Mouse (Mus musculus): ENCODE results near the gene Olfr61. TPM values are rescaled to one million over a fixed set of nuclear protein-coding genes. Genes with fewer than 3 reads are reported as not detected.
"Not testable (repeated sequence)": the region's sequence is repeated elsewhere in the genome, so short reads cannot be mapped to it uniquely, and the experiment has no call there.

Olfr61 gene
- polyA plus RNA-seq (2014; fragmentation: Nextera tagmentation; extraction: Ambion mirVana): not detected in 2 replicates

GRCm38 (mm10) chr7:140628670-140629069 lies at the start of gene Olfr61:
TSS of gene Olfr61 (plus strand) at chr7:140628970.
- H3K27ac ChIP-seq (ENCODE audit: low read depth, low read length); H3K27me3 ChIP-seq (ENCODE audit: control insufficient read depth, insufficient read depth, low read length); H3K9ac ChIP-seq (ENCODE audit: low read length); DNase-seq (ENCODE audit: low spot score); H3K4me2 ChIP-seq (ENCODE audit: low read depth, low read length, severe bottlenecking); ATAC-seq (replicated peaks; ENCODE audit: low FRiP score); H3K4me3 ChIP-seq (ENCODE audit: low read depth, low read length); H3K9me3 ChIP-seq (ENCODE audit: control insufficient read depth, low read length); H3K4me1 ChIP-seq (replicated peaks; ENCODE audit: control insufficient read depth, insufficient read depth, low read length); H3K36me3 ChIP-seq (ENCODE audit: control insufficient read depth, insufficient read depth, low read length): not testable (repeated sequence)
- WGBS: 92% methylated on average over 3 of the region's 3 CpGs

DNA sequence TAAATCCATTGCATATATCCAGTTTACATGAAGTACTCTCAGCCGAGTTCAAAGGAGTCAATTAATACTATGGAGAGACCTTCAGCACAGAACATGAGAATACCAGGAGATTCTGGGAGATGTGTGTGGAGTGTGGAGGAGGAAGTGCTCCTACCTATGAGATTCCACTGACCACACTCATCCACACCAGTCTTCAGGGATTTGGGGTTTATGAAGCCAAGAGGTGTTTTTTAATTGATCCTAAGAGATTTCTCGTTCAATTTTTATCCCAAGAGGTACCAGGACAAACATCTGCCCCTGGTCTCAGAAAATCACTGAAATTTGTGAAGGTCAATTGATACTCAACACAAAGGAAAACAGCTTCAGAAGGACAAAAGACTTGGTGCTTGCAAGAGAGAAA lies 27.8 kb upstream of the Olfr61 start, which contains the start of gene Olfr46:
TSS of gene Olfr46 (plus strand) at position 301 of the 400 bp plus-strand sequence.
- not testable (repeated sequence) for H3K27ac ChIP-seq (ENCODE audit: low read depth, low read length); H3K4me1 ChIP-seq (replicated peaks; ENCODE audit: control insufficient read depth, insufficient read depth, low read length); ATAC-seq (replicated peaks; ENCODE audit: low FRiP score); H3K27me3 ChIP-seq (ENCODE audit: control insufficient read depth, insufficient read depth, low read length); H3K36me3 ChIP-seq (ENCODE audit: control insufficient read depth, insufficient read depth, low read length); DNase-seq (ENCODE audit: low spot score); H3K4me3 ChIP-seq (ENCODE audit: low read depth, low read length); H3K4me2 ChIP-seq (ENCODE audit: low read depth, low read length, severe bottlenecking); H3K9ac ChIP-seq (ENCODE audit: low read length); H3K9me3 ChIP-seq (ENCODE audit: control insufficient read depth, low read length)
- 83% methylated on average over 2 of the region's 2 CpGs for WGBS

- no peak overlapping the region for H3K9ac ChIP-seq (ENCODE audit: low read length)
- no peak overlapping the region for H3K4me2 ChIP-seq (ENCODE audit: low read depth, low read length, severe bottlenecking)
- H3K27me3 ChIP-seq (ENCODE audit: control insufficient read depth, insufficient read depth, low read length): no peaks in the 10 kb centered on the region
- WGBS: 86% methylated on average over 1 of the region's 1 CpGs
- H3K36me3 ChIP-seq (ENCODE audit: control insufficient read depth, insufficient read depth, low read length): no peaks in the 10 kb centered on the region
- H3K27ac ChIP-seq (ENCODE audit: low read depth, low read length): no peak overlapping the region
- DNase-seq (ENCODE audit: low spot score) (no peak), ATAC-seq (replicated peaks; ENCODE audit: low FRiP score) (no peak)
- no peak overlapping the region for H3K4me3 ChIP-seq (ENCODE audit: low read depth, low read length)
- no peaks in the 10 kb centered on the region for H3K4me1 ChIP-seq (replicated peaks; ENCODE audit: control insufficient read depth, insufficient read depth, low read length)
- no peaks in the 10 kb centered on the region for H3K9me3 ChIP-seq (ENCODE audit: control insufficient read depth, low read length)
These were observed 1.8 kb downstream of the Olfr61 start for GRCm38 (mm10) chr7:140630559-140630958.

DNA sequence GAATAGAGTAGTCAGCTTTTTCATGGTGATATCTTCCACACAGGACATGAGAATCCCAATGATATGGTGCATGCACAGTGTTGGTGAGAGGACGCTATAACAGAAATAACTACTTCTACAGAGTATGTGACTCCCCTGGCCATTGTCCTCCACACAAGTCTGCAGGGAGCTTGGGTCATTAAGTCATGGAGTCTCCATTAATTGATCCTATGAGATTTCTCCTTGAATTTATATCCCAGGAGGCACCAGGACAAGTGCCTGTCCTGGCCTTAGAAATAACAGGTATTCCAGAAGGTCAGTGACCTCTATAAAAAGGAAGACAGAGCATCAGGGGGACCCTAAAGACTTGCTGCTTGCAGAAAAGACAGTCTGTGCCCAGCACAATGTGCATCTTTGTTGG lies 17.4 kb downstream of the Olfr61 start, which contains the start of gene Olfr53:
TSS of gene Olfr53 (plus strand) at position 301 of the 400 bp plus-strand sequence.
- no peaks in the 10 kb centered on the region for H3K9me3 ChIP-seq (ENCODE audit: control insufficient read depth, low read length)
- no peaks in the 10 kb centered on the region for H3K4me1 ChIP-seq (replicated peaks; ENCODE audit: control insufficient read depth, insufficient read depth, low read length)
- no peaks in the 10 kb centered on the region for H3K27me3 ChIP-seq (ENCODE audit: control insufficient read depth, insufficient read depth, low read length)
- DNase-seq (ENCODE audit: low spot score) (no peak), ATAC-seq (replicated peaks; ENCODE audit: low FRiP score) (no peak)
- no peaks in the 10 kb centered on the region for H3K36me3 ChIP-seq (ENCODE audit: control insufficient read depth, insufficient read depth, low read length)
- H3K4me3 ChIP-seq (ENCODE audit: low read depth, low read length): no peak within 1 kb of the TSS
- WGBS: 79% methylated on average over 1 of the region's 1 CpGs
- no peak within 1 kb of the TSS for H3K9ac ChIP-seq (ENCODE audit: low read length)
- no peak within 1 kb of the TSS for H3K27ac ChIP-seq (ENCODE audit: low read depth, low read length)
- H3K4me2 ChIP-seq (ENCODE audit: low read depth, low read length, severe bottlenecking): no peak within 1 kb of the TSS

- Histone ChIP-seq H3K27ac (ENCODE audit: low read depth, low read length) (no peak within 1 kb of the TSS), H3K9me3 (ENCODE audit: control insufficient read depth, low read length) (no peaks in the 10 kb centered on the region), H3K27me3 (ENCODE audit: control insufficient read depth, insufficient read depth, low read length) (no peaks in the 10 kb centered on the region), H3K4me3 (ENCODE audit: low read depth, low read length) (no peak within 1 kb of the TSS), H3K4me1 (replicated peaks; ENCODE audit: control insufficient read depth, insufficient read depth, low read length) (no peaks in the 10 kb centered on the region), H3K36me3 (ENCODE audit: control insufficient read depth, insufficient read depth, low read length) (no peaks in the 10 kb centered on the region), H3K9ac (ENCODE audit: low read length) (no peak within 1 kb of the TSS), H3K4me2 (ENCODE audit: low read depth, low read length, severe bottlenecking) (no peak within 1 kb of the TSS)
- no peak for DNase-seq (ENCODE audit: low spot score)
- no peak for ATAC-seq (replicated peaks; ENCODE audit: low FRiP score)
- WGBS: 78% methylated on average over 4 of the region's 4 CpGs
These were observed 30.9 kb downstream of the Olfr61 start, which contains the start of gene Olfr539 for GRCm38 (mm10) chr7:140659630-140660029. TSS of gene Olfr539 (plus strand) at chr7:140659930.

DNA sequence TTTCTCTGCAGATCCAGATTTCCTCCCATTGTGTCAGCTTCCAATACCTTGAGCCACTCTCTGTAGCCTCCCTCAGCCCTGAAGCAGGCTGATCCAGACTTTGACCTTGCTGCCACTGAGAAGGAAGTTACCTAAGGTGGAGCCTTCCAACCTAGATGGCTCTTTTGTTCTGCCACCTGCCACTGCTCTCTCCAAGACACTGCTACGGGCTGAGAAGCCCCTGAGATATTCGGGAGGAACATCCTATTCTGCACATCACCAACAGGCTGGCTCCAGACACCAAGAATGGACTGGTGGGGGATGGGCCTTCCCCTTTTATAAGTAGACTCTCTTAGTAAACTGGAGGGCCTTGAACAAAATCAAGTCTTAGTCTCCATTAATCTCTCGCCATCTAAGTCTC lies 41.9 kb downstream of the Olfr61 start:
- H3K4me1 ChIP-seq (replicated peaks; ENCODE audit: control insufficient read depth, insufficient read depth, low read length); H3K27ac ChIP-seq (ENCODE audit: low read depth, low read length); H3K9me3 ChIP-seq (ENCODE audit: control insufficient read depth, low read length); ATAC-seq (replicated peaks; ENCODE audit: low FRiP score); DNase-seq (ENCODE audit: low spot score); H3K4me2 ChIP-seq (ENCODE audit: low read depth, low read length, severe bottlenecking); H3K4me3 ChIP-seq (ENCODE audit: low read depth, low read length); H3K36me3 ChIP-seq (ENCODE audit: control insufficient read depth, insufficient read depth, low read length); H3K9ac ChIP-seq (ENCODE audit: low read length); H3K27me3 ChIP-seq (ENCODE audit: control insufficient read depth, insufficient read depth, low read length): not testable (repeated sequence)
- whole genome bisulfite sequencing: 91% methylated on average over 3 of the region's 3 CpGs

GRCm38 (mm10) chr7:140675863-140676262 lies 47.1 kb downstream of the Olfr61 start:
- Histone ChIP-seq H3K27me3 (ENCODE audit: control insufficient read depth, insufficient read depth, low read length) (no peaks in the 10 kb centered on the region), H3K9me3 (ENCODE audit: control insufficient read depth, low read length) (no peaks in the 10 kb centered on the region), H3K27ac (ENCODE audit: low read depth, low read length) (no peak overlapping the region), H3K36me3 (ENCODE audit: control insufficient read depth, insufficient read depth, low read length) (no peaks in the 10 kb centered on the region), H3K4me3 (ENCODE audit: low read depth, low read length) (no peak overlapping the region), H3K4me1 (replicated peaks; ENCODE audit: control insufficient read depth, insufficient read depth, low read length) (peaks cover 4% of the 10 kb centered on the region), H3K4me2 (ENCODE audit: low read depth, low read length, severe bottlenecking) (no peak overlapping the region), H3K9ac (ENCODE audit: low read length) (no peak overlapping the region)
- ATAC-seq (replicated peaks; ENCODE audit: low FRiP score) (no peak), DNase-seq (ENCODE audit: low spot score) (no peak)
- WGBS: 9% methylated on average over 5 of the region's 6 CpGs

- H3K9me3 ChIP-seq (ENCODE audit: control insufficient read depth, low read length); H3K4me2 ChIP-seq (ENCODE audit: low read depth, low read length, severe bottlenecking); H3K36me3 ChIP-seq (ENCODE audit: control insufficient read depth, insufficient read depth, low read length); H3K27me3 ChIP-seq (ENCODE audit: control insufficient read depth, insufficient read depth, low read length); H3K4me1 ChIP-seq (replicated peaks; ENCODE audit: control insufficient read depth, insufficient read depth, low read length); H3K27ac ChIP-seq (ENCODE audit: low read depth, low read length); H3K4me3 ChIP-seq (ENCODE audit: low read depth, low read length); H3K9ac ChIP-seq (ENCODE audit: low read length); ATAC-seq (replicated peaks; ENCODE audit: low FRiP score); DNase-seq (ENCODE audit: low spot score): not testable (repeated sequence)
- WGBS: 69% methylated on average over 4 of the region's 4 CpGs
These were observed 50.8 kb downstream of the Olfr61 start for GRCm38 (mm10) chr7:140679591-140679990.

DNA sequence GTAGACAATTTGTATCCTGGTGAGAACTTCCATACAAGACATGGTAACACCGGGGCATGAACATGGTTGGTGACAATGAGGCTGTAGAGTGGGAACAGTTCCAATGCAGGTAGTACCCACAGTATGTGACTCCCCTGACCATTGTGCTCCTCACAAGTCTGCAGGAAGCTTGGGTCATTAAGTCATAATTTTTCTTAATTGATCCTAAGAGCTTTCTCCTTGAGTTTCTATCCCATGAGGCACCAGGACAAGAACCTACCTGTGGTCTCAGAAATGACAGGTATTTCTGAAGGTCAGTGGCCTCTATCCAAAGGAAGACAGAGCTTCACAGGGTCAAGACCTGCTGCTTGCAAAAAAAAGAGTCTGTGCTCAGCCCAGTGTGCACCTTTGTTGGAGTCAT lies 52.9 kb downstream of the Olfr61 start, which contains the start of gene Olfr45:
TSS of gene Olfr45 (plus strand) at position 301 of the 400 bp plus-strand sequence.
- Histone ChIP-seq H3K9me3 (ENCODE audit: control insufficient read depth, low read length) (no peaks in the 10 kb centered on the region), H3K9ac (ENCODE audit: low read length) (no peak within 1 kb of the TSS), H3K4me1 (replicated peaks; ENCODE audit: control insufficient read depth, insufficient read depth, low read length) (no peaks in the 10 kb centered on the region), H3K27ac (ENCODE audit: low read depth, low read length) (no peak within 1 kb of the TSS), H3K36me3 (ENCODE audit: control insufficient read depth, insufficient read depth, low read length) (no peaks in the 10 kb centered on the region), H3K4me3 (ENCODE audit: low read depth, low read length) (no peak within 1 kb of the TSS), H3K27me3 (ENCODE audit: control insufficient read depth, insufficient read depth, low read length) (no peaks in the 10 kb centered on the region), H3K4me2 (ENCODE audit: low read depth, low read length, severe bottlenecking) (no peak within 1 kb of the TSS)
- DNase-seq (ENCODE audit: low spot score) (no peak), ATAC-seq (replicated peaks; ENCODE audit: low FRiP score) (no peak)
- 79% methylated on average over 1 of the region's 1 CpGs for WGBS
